Mouse (Mus musculus) G1E-ER4 (cell line): ENCODE results near the gene Mr1. TPM values are rescaled to one million over a fixed set of nuclear protein-coding genes. Genes with fewer than 3 reads are reported as not detected.

ENCODE experiments used
- GATA1 ChIP-seq: IDR thresholded peaks from one replicate; pipeline ENCODE4 v1.8.0; 2012; ENCODE audit warnings: low read length, inconsistent platforms
- polyA plus RNA-seq: library from polyadenylated mRNA; stranded (reverse); fragments of >175 nt; gene quantifications from 2 replicates; pipeline ENCODE4 v1.2.3, GENCODE M21; 2012

Gene Mr1
- polyA plus RNA-seq, 1 experiment, result 0.18 TPM

GRCm38 (mm10) chr1:155088847-155089603 is 57.6 kb downstream of the Mr1 start:
- no peak for TF ChIP-seq GATA1

DNA sequence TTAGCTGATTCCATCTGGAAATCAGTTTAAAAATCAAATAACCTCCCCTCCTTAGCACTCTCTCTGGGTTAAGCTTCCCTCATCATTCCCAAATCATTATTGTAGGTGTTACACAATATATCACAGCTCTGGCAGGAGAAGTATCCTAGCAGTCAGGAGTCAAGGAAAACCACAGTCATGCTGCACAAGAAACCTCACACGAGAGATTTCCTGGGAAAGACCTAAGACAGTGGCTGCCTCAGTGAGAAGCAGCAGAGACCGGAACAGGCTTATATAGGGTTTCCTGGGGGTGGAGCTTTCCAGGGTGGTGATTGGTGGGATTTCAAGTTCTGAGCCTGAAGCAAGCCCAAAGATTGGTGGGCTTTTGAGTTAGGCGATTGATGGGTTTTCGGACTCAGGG is 58.6 kb downstream of the Mr1 start:
- no peak for TF ChIP-seq GATA1

- TF ChIP-seq GATA1, result no peak
Observed at GRCm38 (mm10) chr1:155086893-155087292, 59.7 kb downstream of the Mr1 start.

DNA sequence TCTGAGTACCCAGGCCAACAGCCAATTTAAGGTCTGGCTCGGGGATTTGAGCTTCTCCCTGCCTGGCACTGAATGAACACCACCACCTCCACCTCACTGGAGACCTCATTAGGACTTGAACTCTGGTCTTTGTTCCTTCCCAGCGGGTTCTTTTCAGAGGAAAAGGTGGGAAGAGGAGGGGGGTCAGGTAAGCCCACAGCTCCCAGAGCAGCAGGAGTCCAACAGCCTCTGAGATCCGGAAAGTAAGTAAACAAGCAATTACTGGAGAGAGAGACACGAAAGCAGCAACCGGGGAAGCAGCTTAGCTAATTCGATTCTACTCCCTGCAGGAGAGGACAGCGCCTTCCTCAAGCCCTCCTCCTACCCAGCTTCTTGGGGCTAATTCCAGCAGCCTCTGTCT is 60.2 kb downstream of the Mr1 start:
- TF ChIP-seq GATA1, result no peak

GRCm38 (mm10) chr1:155084839-155085238 is 61.8 kb downstream of the Mr1 start:
- no peak for TF ChIP-seq GATA1

DNA sequence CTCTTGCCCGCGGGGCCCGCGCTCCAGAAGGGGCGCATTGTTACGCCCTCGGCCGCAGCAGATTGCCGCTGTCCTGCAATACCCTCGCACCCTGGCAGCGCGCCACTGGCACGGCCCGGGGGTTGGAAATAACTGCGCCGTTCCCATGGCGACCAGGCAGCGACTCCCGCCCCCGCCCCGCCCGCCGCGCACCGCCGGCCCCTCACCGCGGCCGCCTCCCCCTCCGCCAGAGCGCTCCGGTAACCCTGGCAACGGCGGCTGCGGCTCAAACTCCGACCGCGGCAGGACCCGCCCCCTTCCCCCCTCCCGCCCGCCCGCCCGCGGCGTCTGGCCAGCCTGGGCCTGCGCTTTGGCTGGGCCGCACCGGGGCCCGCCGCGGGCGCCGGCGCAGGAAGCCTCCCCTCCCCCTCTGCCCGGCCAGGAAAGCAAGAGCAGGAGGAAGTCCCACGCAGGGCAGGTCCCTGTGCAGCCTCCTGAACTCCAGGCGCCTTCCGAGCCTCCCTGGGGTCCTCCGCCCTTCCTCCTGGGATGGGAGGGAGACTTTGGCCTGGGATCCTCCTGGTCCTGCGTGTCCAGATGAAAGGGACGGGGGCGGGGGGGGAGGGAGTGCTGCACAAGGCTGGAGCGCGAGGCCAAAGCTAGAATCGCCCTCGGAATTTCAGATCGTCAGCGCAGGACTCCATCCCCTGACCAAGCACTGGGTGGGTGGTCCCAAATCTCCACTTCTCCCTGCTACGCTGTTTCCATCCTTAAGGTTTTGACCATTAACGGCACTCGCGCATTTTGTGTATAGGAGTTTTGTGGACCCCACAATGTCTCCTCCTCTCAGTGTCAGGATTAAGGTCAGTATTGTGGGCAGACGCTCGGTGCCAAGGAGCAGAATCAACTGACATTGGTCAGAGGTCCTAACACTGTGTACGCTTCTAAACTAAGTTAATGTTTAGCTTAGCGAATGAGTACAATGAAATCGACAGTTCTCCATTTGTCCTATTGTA is 63.0 kb downstream of the Mr1 start:
- TF ChIP-seq GATA1, result no peak

GRCm38 (mm10) chr1:155082965-155083268 is 63.7 kb downstream of the Mr1 start:
- no peak for TF ChIP-seq GATA1

GRCm38 (mm10) chr1:155082158-155082964 is 64.3 kb downstream of the Mr1 start:
- no peak for TF ChIP-seq GATA1

- TF ChIP-seq GATA1, result no peak
Observed at GRCm38 (mm10) chr1:155077675-155078074, 68.9 kb downstream of the Mr1 start.

Other genes starting within 250 kb of the Mr1 start
- gene Ier5, start 47.2 kb downstream of the Mr1 start, polyA plus RNA-seq, result 11.8 and 15.5 TPM in 2 replicates
- 120 and 138 TPM in 2 replicates for gene Stx6, start 11.9 kb upstream of the Mr1 start, polyA plus RNA-seq
- 0.03 TPM in 1 of 2 replicates, not detected in the other for gene BC034090, start 97.6 kb upstream of the Mr1 start, polyA plus RNA-seq